Mouse (Mus musculus): ENCODE measurements around the gene Dnajc2.
A peak's percentile ranks its signal among the peaks of the same experiment; 100 is the strongest.

- TF ChIP-seq POLR2A (IDR thresholded peaks at IDR 0.05; ENCODE audit: low read depth, low read length) (no peak), CTCF (IDR thresholded peaks at IDR 0.05; ENCODE audit: extremely low read depth, insufficient read depth, insufficient read length, insufficient replicate concordance) (peak; percentile 57; the same call in 1 of the 2 replicates)
Observed at GRCm38 (mm10) chr5:21735584-21735983, 49.5 kb downstream of the Dnajc2 start.

Data from spleen, adult 2 months (tissue).